Mouse (Mus musculus) forebrain, embryonic 15.5 days (tissue): ENCODE results near the gene Dnaaf3. TPM values are rescaled to one million over a fixed set of nuclear protein-coding genes. Genes with fewer than 3 reads are reported as not detected.
A peak's percentile ranks its signal among the peaks of the same experiment; 100 is the strongest.
"Not testable (repeated sequence)": the region's sequence is repeated elsewhere in the genome, so short reads cannot be mapped to it uniquely, and the experiment has no call there.

Experiments used
- ATAC-seq: fragments of 200-750 bp; cut with Nextera tagmentation; replicated peaks from 2 replicates; pipeline ENCODE4 v1.8.0; 2017; ENCODE audit warnings: mild to moderate bottlenecking, moderate TSS enrichment, moderate library complexity
- H3K27ac ChIP-seq: fragments of 300-500 bp; sonication (generic); replicated peaks from 2 replicates; pipeline ENCODE4 v1.5.1; 2015; ENCODE audit warnings: mild to moderate bottlenecking, inconsistent platforms
- H3K27me3 ChIP-seq: fragments of 300-500 bp; sonication (generic); 2 replicates; pipeline ENCODE4 v1.6.1; 2015; ENCODE audit warnings: inconsistent platforms
- H3K36me3 ChIP-seq: fragments of 300-500 bp; sonication (generic); 2 replicates; pipeline ENCODE4 v1.6.1; 2015; ENCODE audit warnings: mild to moderate bottlenecking, inconsistent platforms
- H3K4me1 ChIP-seq: fragments of 300-500 bp; sonication (generic); 2 replicates; pipeline ENCODE4 v1.6.1; 2015; ENCODE audit warnings: inconsistent platforms
- H3K4me2 ChIP-seq: fragments of 300-500 bp; sonication (generic); replicated peaks from 2 replicates; pipeline ENCODE4 v1.6.1; 2015; ENCODE audit warnings: mild to moderate bottlenecking, inconsistent platforms
- H3K4me3 ChIP-seq: fragments of 300-500 bp; sonication (generic); 2 replicates; pipeline ENCODE4 v1.5.1; 2015; ENCODE audit warnings: mild to moderate bottlenecking, inconsistent platforms
- H3K9ac ChIP-seq: fragments of 300-500 bp; sonication (generic); replicated peaks from 2 replicates; pipeline ENCODE4 v1.6.1; 2015; ENCODE audit warnings: mild to moderate bottlenecking, inconsistent platforms
- H3K9me3 ChIP-seq: fragments of 300-500 bp; sonication (generic); 2 replicates; pipeline ENCODE4 v1.6.1; 2016; ENCODE audit warnings: inconsistent platforms
- WGBS: fragments of 180-500 bp; shearing (Covaris S2); methylation state at CpG from one replicate; pipeline ENCODE4 v1.1.7; 2015; ENCODE audit warnings: mixed read lengths; 5-methylcytosine and 5-hydroxymethylcytosine counted together
- polyA plus RNA-seq: library from polyadenylated mRNA; unstranded; fragments of >200 nt; fragmentation: Nextera tagmentation; extraction: Ambion mirVana; gene quantifications from 2 replicates; pipeline ENCODE4 v1.2.1, GENCODE M21; 2015

Dnaaf3 gene
- polyA plus RNA-seq, 1 experiment from 2014 or later, result 1.7 TPM

DNA sequence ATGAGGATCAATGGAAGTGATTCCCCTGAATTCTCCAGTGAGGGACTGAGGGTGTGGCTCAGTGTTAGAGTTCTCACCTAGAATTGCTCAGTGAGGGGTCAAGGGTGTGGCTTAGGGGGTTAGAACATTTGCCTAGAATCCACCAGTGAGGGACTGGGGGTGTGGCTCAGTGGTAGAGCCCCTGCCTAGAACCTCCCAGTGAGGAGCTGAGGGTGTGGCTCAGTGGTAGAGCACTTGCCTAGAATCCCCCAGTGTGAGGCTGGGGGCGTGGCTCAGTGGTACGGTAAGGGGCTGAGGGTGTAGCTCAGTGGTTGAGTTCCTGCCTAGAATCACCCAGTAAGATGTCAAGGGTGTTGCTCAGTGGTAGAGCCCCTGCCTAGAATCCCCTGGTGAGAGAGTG, 6.8 kb upstream of the Dnaaf3 start:
- H3K4me1 ChIP-seq, result no peaks in the 10 kb centered on the region
- WGBS, result 63% methylated on average over 2 of the region's 2 CpGs
- no peak overlapping the region for H3K4me3 ChIP-seq
- H3K27ac ChIP-seq, result no peak overlapping the region
- H3K9ac ChIP-seq, result no peak overlapping the region
- no peak for ATAC-seq
- H3K9me3 ChIP-seq, result no peaks in the 10 kb centered on the region
- H3K36me3 ChIP-seq, result peaks cover 34% of the 10 kb centered on the region
- no peak overlapping the region for H3K4me2 ChIP-seq
- no peaks in the 10 kb centered on the region for H3K27me3 ChIP-seq

DNA sequence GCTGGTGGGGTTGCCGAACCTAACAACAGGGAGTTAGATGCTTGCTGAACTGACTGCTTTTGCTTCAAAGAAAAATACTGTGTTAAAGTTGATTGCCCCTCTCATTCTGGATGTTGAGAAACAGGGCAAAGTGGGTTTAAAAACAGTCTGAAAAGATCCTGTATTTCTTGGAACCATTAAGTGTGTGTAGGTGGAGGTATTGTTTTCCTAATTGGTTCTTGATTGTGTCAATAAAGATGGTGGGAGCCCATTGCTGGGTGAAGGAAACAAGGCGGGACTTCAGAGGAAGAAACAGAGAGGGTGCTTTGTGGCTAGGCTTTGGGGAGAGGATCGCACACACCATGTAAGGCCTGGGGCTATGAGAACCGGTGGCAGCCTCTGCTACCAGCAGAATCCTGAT, 4.9 kb upstream of the Dnaaf3 start:
- WGBS, result 64% methylated on average over 4 of the region's 4 CpGs
- Histone ChIP-seq H3K4me1 (no peaks in the 10 kb centered on the region), H3K4me2 (no peak overlapping the region), H3K9ac (no peak overlapping the region), H3K27ac (no peak overlapping the region), H3K36me3 (peaks cover 27% of the 10 kb centered on the region), H3K4me3 (no peak overlapping the region), H3K9me3 (no peaks in the 10 kb centered on the region), H3K27me3 (no peaks in the 10 kb centered on the region)
- no peak for ATAC-seq

DNA sequence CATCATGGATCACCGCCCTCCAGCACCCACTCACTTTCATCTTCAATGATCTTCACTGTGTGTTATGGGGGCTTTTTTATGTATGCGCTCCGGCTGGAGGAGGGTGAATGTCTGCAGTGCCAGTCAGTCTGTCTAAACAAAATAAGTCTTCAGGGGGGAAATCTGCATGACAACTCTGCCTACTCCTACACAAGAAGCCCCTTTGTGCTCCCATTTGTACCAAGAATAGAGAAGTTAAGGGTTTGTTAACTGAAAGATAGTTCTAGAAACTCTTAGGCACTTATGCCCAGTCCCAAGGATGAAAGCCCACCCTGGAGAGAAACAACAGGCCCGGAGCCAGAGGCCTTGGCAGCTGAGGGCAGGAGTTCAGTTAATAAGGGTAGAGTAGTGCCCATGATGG, 4.1 kb upstream of the Dnaaf3 start:
- peaks cover 22% of the 10 kb centered on the region for H3K36me3 ChIP-seq
- no peaks in the 10 kb centered on the region for H3K27me3 ChIP-seq
- H3K4me2 ChIP-seq, result no peak overlapping the region
- H3K27ac ChIP-seq, result no peak overlapping the region
- H3K9me3 ChIP-seq, result no peaks in the 10 kb centered on the region
- H3K4me3 ChIP-seq, result no peak overlapping the region
- ATAC-seq, result no peak
- H3K4me1 ChIP-seq, result no peaks in the 10 kb centered on the region
- WGBS, result 78% methylated on average over 4 of the region's 4 CpGs
- no peak overlapping the region for H3K9ac ChIP-seq

DNA sequence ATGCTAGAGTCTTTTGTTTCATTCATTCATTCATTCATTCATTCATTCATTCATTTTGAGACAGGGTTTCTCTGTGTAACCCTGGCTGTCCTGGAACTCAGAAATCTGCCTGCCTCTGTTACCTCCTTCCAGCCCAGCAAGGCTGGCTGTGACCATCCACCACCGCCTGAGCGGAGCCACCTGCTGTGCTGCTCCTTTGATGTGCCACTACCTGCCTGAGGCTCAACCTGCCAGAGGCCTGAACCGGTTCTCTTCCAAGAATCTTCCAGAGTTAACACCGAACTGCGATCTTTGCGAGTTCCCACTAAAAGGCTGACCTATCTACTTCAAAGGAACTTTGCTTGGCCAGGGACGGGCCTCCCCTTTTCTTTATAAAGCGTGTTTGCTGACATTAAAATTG, 2.1 kb downstream of the Dnaaf3 start:
- not testable (repeated sequence) for ATAC-seq
- 46% methylated on average over 8 of the region's 8 CpGs for WGBS

DNA sequence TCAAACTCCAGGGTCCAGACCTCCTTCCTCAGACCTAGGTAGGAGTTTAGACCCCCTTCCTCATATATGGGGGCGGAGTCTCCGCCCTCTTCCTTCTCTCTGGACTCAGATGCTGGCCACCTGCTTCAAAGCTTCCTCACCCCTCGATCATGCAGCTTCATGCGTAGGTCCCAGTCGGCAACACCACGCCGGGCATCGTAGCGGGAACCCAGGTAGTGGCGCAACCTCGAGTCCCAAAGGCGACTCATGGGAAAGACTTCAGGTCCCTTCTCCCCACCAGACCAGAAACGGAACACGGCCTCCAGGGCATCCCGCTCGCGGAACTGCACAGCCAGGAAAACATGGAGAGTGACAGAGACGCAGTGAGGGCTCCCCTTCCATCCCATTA, 5.0 kb downstream of the Dnaaf3 start:
- H3K27me3 ChIP-seq, result no peaks in the 10 kb centered on the region
- H3K9me3 ChIP-seq, result no peaks in the 10 kb centered on the region
- no peaks in the 10 kb centered on the region for H3K36me3 ChIP-seq
- H3K9ac ChIP-seq, result no peak overlapping the region
- no peak overlapping the region for H3K27ac ChIP-seq
- peak overlapping the region; percentile 45; the same call in 1 of the 2 replicates for H3K4me2 ChIP-seq
- WGBS, result 49% methylated on average over 18 of the region's 18 CpGs
- H3K4me3 ChIP-seq, result no peak overlapping the region
- H3K4me1 ChIP-seq, result peaks cover 14% of the 10 kb centered on the region
- no peak for ATAC-seq

More for the DNA sequence above, 2.1 kb downstream of the Dnaaf3 start:
- not testable (repeated sequence) for H3K27ac ChIP-seq, H3K36me3 ChIP-seq, H3K4me3 ChIP-seq, H3K9ac ChIP-seq, H3K9me3 ChIP-seq, H3K4me2 ChIP-seq, H3K27me3 ChIP-seq
- H3K4me1 ChIP-seq, result peaks cover 14% of the 10 kb centered on the region

DNA sequence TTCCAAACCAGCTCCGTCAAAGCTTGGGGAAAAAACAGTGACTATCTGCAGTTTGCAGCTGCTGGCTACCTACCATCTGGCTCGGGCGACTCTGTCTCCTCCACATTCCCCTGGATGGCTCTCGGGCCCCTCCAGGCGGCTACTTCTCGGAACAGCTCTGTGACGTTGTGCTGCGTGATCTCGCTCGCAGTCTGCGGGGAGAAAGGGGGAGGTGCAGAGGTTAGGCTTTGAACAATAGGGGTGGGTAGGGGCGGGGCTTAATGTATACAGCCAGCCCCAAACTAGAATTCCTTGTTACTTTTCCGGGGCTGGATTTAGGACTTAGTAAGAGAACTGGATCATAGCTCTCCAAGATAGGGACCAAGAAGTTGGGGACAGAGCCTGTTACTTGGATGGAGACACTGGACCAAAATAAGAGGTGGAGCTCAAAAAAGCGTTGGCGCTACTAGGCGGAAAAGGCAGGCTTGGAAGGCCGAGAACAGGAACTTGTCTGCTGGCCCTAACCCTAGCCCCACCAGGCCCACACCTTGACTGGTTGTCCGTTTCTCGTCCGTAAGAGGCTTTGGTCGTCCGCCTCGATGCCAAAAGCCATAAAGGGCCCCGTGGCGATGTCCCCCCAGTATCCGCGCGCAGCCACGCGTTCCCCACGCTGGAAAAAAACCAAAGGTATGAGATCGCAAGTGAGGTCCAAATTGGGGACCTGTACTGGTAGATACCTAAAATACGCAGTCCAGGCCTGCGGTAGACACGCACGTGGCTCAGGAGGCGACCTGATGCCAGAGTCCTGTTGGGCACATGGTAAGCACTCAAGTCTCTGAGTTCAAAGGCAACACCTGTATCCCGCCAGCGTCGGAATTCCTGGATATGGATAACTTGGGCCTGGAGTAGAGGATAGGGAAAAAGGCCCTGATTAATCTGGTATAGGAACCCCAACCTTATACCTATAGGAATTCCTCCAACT, 5.6 kb downstream of the Dnaaf3 start:
- WGBS, result 25% methylated on average over 40 of the region's 40 CpGs
- 0 out of 2 replicates have a peak overlapping the region, but pooled peaks have one; percentile 12 for H3K27ac ChIP-seq
- peak; percentile 91 for ATAC-seq
- no peaks in the 10 kb centered on the region for H3K27me3 ChIP-seq
- H3K9me3 ChIP-seq, result no peaks in the 10 kb centered on the region
- H3K9ac ChIP-seq, result peak overlapping the region; percentile 37; the same call in 1 of the 2 replicates
- no peaks in the 10 kb centered on the region for H3K36me3 ChIP-seq
- peak overlapping the region; percentile 45 for H3K4me2 ChIP-seq
- H3K4me3 ChIP-seq, result peak overlapping the region; percentile 29
- H3K4me1 ChIP-seq, result peaks cover 14% of the 10 kb centered on the region

DNA sequence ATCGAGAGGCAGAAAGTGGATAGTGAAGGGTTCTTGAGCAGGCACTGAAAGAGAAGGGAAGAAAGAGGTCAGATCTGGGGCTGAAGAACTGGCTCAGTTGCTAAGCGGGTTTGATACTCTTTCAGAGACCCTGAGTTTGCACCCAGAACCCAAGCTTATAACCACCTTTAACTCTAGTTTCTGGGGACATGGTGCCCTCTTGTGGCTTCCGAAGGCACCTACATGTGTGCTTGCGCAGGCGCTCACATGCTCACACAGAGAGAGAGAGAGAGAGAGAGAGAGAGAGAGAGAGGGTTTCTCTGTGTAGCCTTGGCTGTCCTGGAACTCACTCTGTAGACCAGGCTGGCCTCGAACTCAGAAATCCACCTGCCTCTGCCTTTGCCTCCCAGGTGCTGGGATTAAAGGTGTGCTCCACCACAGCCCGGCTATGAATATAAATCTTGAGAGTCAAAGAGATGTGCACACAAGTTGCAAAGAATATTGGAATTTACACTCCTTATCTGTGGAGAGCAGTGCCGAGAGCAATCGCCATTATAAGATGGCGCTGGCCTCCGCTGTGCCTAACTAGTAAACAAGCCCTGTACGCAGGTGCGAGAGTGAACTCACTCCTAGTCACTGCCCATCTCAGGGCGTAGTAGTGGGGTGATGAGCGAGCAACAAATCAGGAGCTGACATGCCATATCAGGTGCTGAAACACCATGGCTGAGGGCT, 7.9 kb downstream of the Dnaaf3 start, which contains the start of gene Tnni3:
TSS of gene Tnni3 (minus strand) at position 18 of the 711 bp plus-strand sequence.
- H3K4me2 ChIP-seq, H3K9me3 ChIP-seq, H3K9ac ChIP-seq, H3K36me3 ChIP-seq, H3K27me3 ChIP-seq, H3K27ac ChIP-seq, H3K4me3 ChIP-seq: not testable (repeated sequence)
- WGBS, result 69% methylated on average over 15 of the region's 15 CpGs
- ATAC-seq, result 0 out of 2 replicates have a peak, but pooled peaks have one; percentile 14
- H3K4me1 ChIP-seq, result peaks cover 21% of the 10 kb centered on the region

DNA sequence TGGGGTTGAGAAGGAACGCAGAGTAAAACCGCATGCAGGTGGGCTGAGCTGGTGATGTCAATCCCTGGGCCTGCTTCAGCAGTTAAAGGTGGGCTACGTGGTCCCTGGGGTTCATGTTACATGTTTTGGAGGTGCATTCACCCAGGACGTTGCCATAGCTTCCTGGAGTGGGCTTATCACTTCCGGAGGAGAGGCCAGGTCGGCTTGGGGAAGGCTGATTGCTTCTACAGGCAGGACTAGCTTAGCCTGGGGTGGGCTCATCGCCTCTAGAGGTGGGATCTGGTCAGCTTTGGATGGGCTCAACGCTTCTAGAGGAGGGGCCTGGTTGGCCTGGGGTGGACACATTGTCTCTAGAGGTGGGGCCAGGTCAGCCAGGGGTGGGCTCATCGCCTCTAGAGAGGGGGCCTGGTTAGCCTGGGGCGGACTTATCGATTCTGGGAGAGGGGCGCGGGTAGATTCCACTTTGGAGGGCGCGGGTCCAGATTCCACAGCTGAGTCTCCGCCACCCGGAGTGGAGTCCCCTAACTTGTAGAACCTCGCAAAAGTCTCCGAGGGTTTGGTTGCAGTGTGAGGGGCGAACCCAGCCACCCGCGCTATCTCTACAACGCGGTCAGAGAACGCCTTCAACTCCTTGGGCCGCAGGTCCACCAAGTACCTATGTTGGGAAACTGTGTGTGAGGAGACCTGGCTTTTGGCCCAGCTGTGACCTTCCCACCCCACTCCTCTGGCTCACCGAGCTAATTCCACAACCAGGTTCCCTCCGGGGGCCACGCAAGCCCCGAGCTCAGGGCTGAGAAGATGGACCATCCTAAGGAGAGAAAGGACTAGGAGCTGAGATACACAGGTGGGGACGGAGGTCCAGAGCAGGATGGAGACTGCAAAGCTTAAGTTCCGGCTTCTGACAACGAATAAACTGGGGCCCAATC, 8.8 kb downstream of the Dnaaf3 start:
- Histone ChIP-seq H3K27me3 (no peaks in the 10 kb centered on the region), H3K9ac (no peak overlapping the region), H3K4me2 (no peak overlapping the region), H3K4me1 (peaks cover 21% of the 10 kb centered on the region), H3K27ac (no peak overlapping the region), H3K36me3 (no peaks in the 10 kb centered on the region), H3K9me3 (no peaks in the 10 kb centered on the region), H3K4me3 (no peak overlapping the region)
- 91% methylated on average over 33 of the region's 33 CpGs for WGBS
- ATAC-seq, result no peak

DNA sequence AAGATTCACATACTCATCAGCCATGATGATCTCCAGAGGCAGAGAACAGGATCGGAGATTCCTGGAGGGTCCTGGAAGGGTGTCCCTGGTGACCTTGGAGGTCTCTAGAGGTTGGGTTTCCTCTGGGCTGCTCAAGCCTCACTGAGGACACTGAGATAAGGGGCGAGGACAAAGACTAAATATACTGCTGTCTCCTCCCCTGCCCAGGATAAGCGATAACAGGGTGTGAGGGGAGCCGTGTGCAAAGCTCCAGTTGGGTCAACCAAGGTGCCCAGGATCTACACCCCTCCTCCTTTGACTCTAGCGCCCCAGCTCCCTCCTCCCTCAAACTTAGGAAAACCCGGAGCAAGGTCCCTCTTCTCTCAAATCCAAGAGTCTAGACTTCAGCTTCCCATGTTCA, 10.0 kb downstream of the Dnaaf3 start:
- no peak overlapping the region for H3K4me2 ChIP-seq
- WGBS, result 86% methylated on average over 6 of the region's 6 CpGs
- H3K9me3 ChIP-seq, result no peaks in the 10 kb centered on the region
- ATAC-seq, result no peak
- no peak overlapping the region for H3K4me3 ChIP-seq
- H3K27me3 ChIP-seq, result no peaks in the 10 kb centered on the region
- no peak overlapping the region for H3K27ac ChIP-seq
- peaks cover 21% of the 10 kb centered on the region for H3K4me1 ChIP-seq
- no peaks in the 10 kb centered on the region for H3K36me3 ChIP-seq
- no peak overlapping the region for H3K9ac ChIP-seq

DNA sequence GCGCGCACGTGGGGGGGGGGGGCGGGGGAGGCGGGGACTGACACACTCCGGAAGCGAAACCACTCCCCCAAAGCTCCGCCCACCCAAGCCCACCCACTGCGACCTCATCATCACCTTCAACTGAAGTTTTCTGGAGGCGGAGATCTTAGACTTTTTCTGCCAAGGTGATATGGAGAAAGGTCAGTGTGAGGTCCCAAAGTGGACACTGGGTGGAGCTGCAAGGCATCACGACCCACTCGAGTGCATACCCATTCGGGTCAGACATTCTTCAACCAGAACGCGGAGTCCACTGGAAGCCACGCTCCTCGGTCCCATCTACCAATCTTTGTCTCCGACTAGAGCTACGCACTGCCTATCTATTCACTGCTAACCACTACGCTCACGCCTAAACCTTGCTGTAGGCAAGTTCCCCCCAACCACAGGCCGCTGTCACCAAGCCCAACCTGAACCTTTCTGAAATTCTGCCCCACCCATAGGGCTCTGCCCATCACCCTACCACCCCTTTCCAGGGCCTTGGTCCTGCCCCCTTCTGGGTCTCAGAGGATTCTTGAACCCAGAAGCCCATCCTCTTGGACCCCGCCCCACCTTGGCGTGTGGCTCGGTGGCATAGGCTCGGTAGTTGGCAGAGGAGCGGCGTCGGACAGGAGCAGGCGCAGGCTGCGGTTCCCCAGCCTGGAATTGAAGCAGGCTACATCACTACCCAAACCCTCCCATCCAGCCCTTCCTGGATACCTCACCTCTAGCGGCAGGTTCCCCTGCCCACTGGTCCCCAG, 10.8 kb downstream of the Dnaaf3 start:
- Histone ChIP-seq H3K4me2 (peak overlapping the region; percentile 45), H3K27me3 (no peaks in the 10 kb centered on the region), H3K9ac (no peak overlapping the region), H3K4me1 (peaks cover 13% of the 10 kb centered on the region), H3K9me3 (no peaks in the 10 kb centered on the region), H3K4me3 (peak overlapping the region; percentile 24), H3K27ac (no peak overlapping the region), H3K36me3 (no peaks in the 10 kb centered on the region)
- WGBS, result 34% methylated on average over 32 of the region's 32 CpGs
- no peak for ATAC-seq

DNA sequence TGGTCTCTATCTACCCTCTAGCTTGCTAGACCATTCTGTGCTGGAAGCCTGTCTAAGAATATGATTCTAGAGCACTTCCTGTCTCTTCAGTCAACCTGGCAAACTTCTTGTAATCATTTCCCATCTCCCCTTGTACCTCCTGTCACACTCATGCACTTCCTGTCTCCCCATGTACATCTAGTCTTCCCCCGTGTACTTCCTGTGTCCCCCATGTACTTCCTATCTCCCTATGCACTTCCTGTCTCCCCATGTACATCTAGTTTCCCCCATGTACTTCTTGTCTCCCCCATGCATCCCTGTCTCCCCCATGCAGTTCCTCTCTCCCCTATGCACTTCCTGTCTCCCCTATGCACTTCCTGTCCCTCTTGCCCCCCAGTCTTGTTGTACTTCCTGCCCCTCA, 13.8 kb downstream of the Dnaaf3 start:
- no peaks in the 10 kb centered on the region for H3K36me3 ChIP-seq
- H3K27me3 ChIP-seq, result no peaks in the 10 kb centered on the region

More for the DNA sequence above, 13.8 kb downstream of the Dnaaf3 start:
- Histone ChIP-seq H3K4me1 (peaks cover 8% of the 10 kb centered on the region; the same call in 1 of the 2 replicates), H3K4me3 (no peak overlapping the region), H3K27ac (no peak overlapping the region), H3K4me2 (no peak overlapping the region), H3K9ac (no peak overlapping the region), H3K9me3 (no peaks in the 10 kb centered on the region)
- no peak for ATAC-seq
- 90% methylated on average over 1 of the region's 1 CpGs for WGBS
